Mouse (Mus musculus) embryo, embryonic 9.5 days (tissue): ENCODE data around the gene Zfp385a.

Experiments used
- DNase-seq: peaks from one replicate; pipeline ENCODE4 v3.0.0-alpha.2; 2017; ENCODE audit errors: extremely low spot score

Zfp385a gene

DNA sequence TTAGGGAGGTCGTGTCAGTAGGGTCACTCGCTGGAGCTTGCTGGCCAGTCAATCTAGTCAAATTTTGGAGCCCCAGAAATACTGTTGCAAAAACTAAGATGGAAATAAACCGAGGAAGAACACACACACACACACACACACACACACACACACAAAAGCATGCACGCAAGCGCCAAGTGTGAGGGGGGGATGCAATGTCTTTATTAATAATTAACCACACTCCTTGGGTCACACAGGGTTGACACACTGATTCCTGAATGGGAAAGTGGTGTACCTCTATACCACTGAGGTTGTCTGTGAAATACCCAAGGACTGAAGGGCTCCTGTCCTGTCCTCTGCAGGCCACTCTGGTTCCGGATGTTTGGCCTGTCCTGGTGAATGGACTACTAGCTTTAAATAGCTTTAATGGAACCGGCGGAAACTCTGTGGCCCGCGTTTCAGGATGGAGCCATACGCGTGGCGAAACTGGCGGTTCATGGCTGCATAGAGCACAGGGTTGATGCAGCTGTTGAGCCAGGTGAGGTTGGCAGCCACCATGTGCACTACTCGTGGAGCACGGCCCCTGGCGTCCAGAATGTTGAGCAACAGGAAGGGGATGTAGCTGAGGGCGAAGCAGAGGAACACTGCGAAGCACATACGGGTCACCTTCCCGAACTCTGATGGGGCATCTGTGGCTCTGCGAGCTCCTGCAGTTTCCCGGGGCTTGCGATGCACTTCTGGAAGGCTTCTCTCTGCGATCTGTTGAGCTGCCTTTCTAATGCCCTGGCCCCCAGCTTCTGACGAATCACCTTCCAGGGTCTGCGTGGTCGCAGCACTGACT, 31.6 kb downstream of the Zfp385a start:
- DNase-seq, result peak; percentile 42

DNA sequence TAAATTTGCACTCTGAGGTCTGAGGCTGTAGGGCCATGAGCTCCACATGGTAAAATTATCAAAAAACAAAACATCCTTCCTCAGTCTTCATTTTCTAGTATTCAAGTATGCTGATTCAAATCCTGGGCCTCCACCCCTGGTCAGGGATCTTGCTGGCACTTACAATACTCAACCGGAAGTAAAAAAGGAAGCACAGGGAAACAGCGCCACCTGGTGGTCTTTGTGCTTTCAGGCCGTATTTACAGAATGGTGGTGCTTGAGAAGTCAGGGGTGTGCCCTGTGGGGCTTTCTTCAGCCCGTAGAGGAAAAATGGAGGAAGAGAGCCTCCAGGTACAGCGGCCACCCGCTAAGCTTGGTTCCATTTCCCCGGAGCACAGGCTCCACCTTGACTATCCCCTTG, 32.8 kb downstream of the Zfp385a start:
- DNase-seq, result peak; percentile 94

GRCm38 (mm10) chr15:103305792-103306645, 33.9 kb downstream of the Zfp385a start:
- DNase-seq, result no peak

DNA sequence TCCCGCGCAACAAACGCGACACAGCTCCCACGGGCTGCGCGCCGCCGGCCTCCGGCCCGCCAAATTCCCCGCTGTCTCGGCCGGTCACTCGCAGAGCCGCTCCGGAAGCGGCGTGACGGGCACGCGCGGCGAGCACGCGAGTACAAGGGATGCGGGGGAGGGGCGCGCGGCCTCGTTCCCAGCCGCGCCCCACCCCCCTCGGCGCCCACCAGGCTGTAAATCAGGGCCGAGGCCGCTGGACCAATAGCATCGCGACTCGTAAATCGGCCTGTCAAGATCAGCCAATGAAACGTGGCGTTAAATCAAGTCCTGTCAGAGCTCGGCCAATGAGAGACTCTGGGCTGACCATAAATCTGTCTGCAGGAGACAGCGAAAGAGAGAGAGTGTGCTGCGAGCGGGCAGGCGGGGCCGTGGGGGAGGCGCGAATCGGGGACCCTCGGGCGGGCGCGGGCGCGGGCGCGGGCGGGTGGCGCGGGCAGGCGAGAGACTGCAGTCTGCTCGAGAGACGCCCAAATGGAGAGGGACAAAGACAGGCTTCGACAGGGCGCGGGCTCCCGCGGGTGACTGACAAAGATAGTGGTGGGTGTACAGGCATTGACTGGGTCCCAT, 34.7 kb downstream of the Zfp385a start:
- peak; percentile 99 for DNase-seq

GRCm38 (mm10) chr15:103304616-103304969, 35.3 kb downstream of the Zfp385a start:
- DNase-seq, result no peak

GRCm38 (mm10) chr15:103303916-103304615, 35.8 kb downstream of the Zfp385a start:
- DNase-seq, result peak; percentile 70

GRCm38 (mm10) chr15:103302341-103303021, 37.4 kb downstream of the Zfp385a start:
- peak; percentile 76 for DNase-seq

DNA sequence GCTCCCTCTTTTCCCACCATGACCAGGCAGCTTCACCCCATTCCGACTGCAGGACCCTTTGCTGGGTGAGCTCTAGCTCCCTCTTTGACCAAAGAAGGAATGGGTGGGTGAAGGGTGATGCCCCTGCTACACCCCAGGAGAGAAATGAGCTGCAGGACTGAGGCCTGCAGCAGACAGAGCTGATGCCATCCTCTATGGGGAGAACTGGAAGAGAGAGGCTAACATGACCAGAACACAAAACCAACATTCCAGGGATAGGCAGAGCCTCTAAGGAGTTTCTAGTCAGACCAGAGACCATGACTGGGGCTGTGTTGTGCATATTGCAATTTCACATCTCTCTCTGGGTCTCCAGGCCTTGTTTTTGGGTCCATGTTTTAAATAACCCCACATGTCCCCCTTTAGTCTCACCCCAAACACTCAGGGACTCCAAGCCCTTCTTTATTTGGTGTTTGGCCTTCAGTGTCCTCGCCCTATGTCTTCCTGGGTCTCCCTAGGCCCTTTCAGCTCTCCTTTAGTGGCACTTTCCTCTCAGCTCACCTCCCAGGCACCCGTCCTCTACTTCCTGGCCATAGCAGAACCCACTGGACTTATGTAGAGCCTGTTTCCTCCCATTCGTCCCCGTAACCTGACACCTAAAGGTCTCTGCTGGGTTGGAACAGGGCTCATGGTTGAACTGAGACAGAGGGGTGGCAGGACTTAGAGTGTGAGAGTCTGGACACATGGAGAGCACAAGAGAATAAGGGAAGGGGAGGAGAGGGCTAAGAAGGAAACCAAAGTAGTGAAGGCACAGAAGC, 38.1 kb downstream of the Zfp385a start:
- no peak for DNase-seq

GRCm38 (mm10) chr15:103301046-103301445, 38.8 kb downstream of the Zfp385a start:
- peak; percentile 70 for DNase-seq

DNA sequence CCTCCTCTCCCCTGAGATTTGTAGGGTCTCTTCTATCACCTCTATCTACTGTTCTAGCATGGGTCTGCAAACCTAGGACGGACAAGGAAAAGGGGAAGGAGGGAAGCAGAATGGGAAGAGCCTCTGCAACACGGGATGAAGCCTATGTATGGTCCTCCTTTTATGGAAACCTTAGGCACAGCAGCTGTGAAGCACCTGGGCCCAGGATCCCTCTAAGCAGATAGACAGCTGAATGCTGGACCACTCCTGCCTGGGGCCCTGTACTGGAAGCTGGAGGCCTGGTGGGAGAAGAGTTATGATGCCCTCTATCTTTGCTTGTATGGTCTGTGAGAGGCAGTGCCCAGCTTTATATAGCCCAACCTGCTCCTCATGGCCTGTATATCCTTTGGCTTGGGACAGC, 39.3 kb downstream of the Zfp385a start:
- DNase-seq, result no peak

DNA sequence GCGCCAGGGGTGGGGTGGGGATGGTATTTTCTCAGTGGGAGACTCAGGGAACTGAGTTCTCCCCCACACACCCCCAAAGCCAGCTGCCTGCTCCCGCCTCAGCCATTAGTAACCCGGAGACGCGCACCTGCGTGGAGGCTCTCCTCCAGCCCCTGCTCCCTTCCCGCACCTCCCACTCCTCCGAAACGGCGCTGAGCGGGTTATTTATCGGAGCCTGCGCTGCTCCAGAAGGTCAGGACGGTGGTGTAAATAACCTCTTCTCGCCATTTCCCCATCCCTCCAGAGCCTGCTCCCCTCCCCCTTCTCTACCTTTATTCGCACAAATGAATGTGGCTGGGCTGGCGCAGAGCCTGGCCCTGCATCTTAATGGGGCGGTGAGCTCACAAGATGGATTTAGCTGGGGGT, 39.8 kb downstream of the Zfp385a start:
- peak; percentile 70 for DNase-seq

DNA sequence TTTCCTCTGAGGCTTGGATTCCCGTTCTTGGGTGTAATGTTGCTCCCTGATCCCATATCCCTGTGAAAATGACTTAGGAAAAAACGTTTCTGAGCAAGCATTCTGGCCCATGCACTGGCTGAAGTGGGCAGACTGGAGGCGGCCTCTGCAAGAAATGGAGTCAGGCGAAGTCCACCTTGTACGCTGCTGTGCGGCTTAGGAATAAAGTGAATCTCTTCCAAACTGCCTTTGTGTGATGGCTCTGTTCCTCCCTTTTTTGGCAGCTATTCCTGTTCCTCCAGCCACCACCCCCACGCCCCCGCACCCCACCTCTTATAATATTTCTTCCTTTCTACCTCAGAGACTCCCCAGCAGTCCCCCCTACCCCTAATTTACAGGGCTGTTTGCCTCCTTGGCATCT, 40.2 kb downstream of the Zfp385a start:
- DNase-seq, result no peak

GRCm38 (mm10) chr15:103298861-103299616, 40.9 kb downstream of the Zfp385a start:
- DNase-seq, result no peak

GRCm38 (mm10) chr15:103298026-103298425, 41.9 kb downstream of the Zfp385a start:
- DNase-seq, result no peak

DNA sequence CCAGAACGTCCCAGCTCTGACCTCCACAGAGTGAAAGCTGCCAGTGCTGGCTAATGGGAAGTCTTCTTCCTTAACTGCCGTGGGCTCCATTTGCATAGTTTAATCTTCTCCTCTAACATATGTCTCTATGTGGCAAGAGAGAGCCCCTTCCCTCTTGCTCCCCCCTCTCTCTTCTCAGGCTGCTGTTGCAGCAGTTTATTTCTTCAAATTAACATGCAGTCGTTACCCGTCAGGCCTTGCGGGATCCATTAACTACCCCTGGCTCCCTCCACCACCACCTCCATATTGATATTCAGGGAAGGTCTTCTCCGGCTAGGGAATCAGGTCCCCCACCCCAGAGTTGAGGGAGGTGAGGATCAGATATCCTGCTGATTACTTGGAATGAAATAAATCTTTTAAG, 42.6 kb downstream of the Zfp385a start:
- DNase-seq, result no peak

GRCm38 (mm10) chr15:103295851-103296250, 44.0 kb downstream of the Zfp385a start:
- peak; percentile 65 for DNase-seq

- no peak for DNase-seq
Observed at GRCm38 (mm10) chr15:103294649-103295048, 45.2 kb downstream of the Zfp385a start.

- no peak for DNase-seq
Observed at GRCm38 (mm10) chr15:103293375-103293774, 46.5 kb downstream of the Zfp385a start.

DNA sequence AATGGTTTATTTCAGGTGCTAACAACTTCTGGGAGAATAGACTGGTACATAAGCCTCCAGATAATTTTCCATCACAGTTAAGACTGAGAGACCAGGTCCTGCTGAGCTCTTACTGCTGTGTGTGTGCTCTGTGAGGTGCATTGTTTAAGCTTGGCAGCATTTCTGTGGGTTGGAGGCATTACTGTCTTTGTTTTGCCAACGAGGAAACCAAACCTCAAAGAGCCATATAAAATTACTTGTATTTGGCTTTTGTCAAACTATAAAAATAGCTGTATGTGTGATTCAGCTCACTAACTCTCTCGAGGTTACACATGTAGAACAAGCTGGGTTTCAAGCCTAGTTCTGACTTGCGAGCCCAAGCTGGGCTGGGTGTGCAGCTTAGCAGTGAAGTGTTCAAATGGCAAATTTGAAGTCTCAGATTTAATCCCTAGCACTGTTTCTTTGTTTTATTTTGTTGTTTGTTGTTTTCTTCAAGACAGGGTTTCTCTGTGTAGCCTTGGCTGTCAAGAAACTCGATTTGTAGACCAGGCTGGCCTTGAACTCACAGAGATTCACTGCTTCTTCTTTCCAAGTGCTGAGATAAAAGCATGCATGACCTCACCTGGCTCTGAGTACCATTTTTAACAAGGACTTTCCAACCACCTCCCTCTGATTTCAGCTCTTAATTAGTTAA, 47.1 kb downstream of the Zfp385a start:
- no peak for DNase-seq
